1 mouse cellular context compared by ENCODE assay signal in genomic region chr8:123253451-123254098, GRCm38 (mm10).
TF ChIP-seq lines count a peak whose summit lies in the region.

No protein-coding gene starts in this region.

TF ChIP-seq in MEL, 35 proteins besides CTCF, POLR2A, EP300 and RAD21:
- TF ChIP-seq ETS1 (IDR thresholded peaks at IDR 0.05; ENCODE audit: low read depth, low read length) = no peak
- TF ChIP-seq MAX (IDR thresholded peaks at IDR 0.05; ENCODE audit: low read length) = no peak
- no peak for TF ChIP-seq UBTF (IDR thresholded peaks at IDR 0.05; ENCODE audit: borderline replicate concordance, insufficient read depth, low read depth, low read length)
- no peak for TF ChIP-seq MXI1 (IDR thresholded peaks at IDR 0.05; ENCODE audit: low read depth, low read length)
- no peak for TF ChIP-seq GABPA (IDR thresholded peaks at IDR 0.05; ENCODE audit: low read depth, low read length)
- TF ChIP-seq ZNF384 (IDR thresholded peaks at IDR 0.05; ENCODE audit: low read depth, low read length) = no peak
- TF ChIP-seq SIN3A (IDR thresholded peaks at IDR 0.05; ENCODE audit: low read length) = 0 out of 2 replicates have a peak, but pooled peaks have one; percentile 39
- TF ChIP-seq ZMIZ1 (IDR thresholded peaks at IDR 0.05; ENCODE audit: low read depth, low read length) = peak; percentile 19; the same call in 1 of the 2 replicates
- no peak for TF ChIP-seq GATA1 (IDR thresholded peaks at IDR 0.05; ENCODE audit: low read depth, low read length)
